Mouse (Mus musculus): ENCODE results near the gene Lrfn2. TPM values are rescaled to one million over a fixed set of nuclear protein-coding genes. Genes with fewer than 3 reads are reported as not detected.

The Lrfn2 gene
- total RNA-seq, 2 experiments from 2014 or later = 32.1 to 44.5 TPM

DNA sequence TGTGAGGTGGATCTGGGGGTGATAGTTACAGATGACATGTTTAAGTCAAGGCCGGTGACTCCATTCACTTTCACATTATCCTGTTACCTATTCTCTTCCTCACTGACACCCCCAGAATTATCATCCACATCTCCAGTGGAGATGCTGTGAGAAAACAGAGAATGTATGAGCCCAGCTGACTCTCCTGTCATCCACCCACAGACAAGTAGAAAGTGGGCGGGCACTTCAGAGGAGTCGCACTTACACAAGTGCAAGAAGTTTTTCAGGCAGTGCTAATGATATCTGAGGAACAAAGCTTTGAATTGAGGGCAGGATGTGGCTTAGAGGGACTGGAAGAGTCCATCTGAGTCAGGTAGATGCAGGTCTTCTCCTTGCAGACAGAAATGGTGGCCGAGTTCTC lies 152.9 kb downstream of the Lrfn2 start:
- DNase-seq (ENCODE audit: low spot score in 2 of 2) = peak; percentile 59 to 63
- intact Hi-C loops (cut with DNase I) = loop anchor here (1.0 kb wide), 1 partner anchor 86 kb away; no protein-coding TSS in a partner anchor

DNA sequence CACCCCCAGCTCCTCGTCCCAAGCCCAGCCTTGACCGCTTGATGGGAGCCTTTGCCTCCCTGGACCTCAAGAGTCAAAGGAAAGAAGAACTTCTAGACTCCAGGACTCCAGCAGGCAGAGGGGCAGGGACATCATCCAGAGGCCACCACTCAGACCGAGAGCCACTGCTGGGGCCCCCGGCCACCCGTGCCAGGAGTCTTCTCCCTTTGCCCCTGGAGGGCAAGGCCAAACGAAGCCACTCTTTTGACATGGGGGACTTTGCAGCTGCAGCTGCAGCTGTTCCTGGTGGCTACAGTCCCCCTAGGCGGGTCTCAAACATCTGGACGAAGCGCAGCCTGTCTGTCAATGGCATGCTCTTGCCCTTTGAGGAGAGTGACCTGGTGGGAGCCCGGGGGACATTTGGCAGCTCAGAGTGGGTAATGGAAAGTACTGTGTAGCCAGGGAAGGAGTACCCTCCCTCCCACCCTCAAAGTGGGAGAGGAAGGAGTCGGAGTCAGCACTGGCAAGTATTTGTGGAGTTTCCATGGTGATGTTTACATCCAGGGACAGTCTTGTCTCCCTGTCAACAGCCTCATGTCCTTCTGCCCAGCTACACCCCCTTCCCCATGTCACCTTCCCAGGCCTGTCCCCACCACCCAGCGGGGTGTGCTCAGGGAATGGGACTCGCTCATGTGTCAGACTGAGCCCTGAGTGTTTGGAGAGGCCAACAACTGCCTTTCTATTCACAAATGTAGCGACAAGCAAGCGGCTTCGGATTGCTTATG lies 164.8 kb downstream of the Lrfn2 start:
- DNase-seq (ENCODE audit: low spot score in 2 of 2) = no peak
- intact Hi-C loops (cut with DNase I) = no loop called here

DNA sequence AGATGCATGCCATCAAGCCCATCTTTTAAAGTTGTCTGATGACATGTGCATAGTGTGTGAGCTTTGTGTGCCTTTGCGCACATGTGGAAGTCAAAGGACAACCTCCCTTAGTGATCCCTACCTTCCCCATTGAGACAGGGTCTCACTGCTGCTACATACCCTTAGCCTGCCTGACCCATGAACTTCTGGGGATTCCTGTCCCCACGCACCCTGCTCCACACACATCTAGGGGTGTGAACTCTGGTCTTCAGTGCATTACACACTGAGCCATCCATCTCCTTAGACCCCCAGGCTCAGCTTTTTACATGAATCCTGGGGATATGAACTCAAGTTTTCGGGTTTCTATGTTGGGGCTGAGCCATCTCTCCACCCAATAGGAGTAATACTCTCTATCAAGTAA lies 179.2 kb downstream of the Lrfn2 start:
- intact Hi-C loops (cut with DNase I) = no loop called here
- no peak for DNase-seq (ENCODE audit: low spot score in 2 of 2)

DNA sequence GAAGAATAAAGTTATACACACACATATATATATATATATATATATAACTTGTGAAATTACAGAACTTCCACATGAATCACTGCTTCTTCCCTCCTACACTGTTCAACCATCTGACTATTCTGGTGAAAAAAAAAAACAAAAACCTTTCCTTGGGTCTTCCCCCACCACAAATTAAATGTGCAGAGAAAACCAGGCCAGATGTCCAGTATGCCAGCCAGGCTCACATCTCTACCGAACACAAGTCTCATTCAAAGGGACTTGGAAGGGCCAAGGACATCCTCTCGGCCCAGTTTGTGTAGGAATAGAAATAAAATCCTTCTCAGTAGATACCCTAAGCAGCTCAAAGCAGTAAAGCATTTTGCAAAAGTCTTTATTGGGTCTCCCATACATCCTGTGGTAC lies 179.7 kb downstream of the Lrfn2 start:
- DNase-seq (ENCODE audit: low spot score in 2 of 2) = peak; percentile 37 to 48
- intact Hi-C loops (cut with DNase I) = no loop called here

DNA sequence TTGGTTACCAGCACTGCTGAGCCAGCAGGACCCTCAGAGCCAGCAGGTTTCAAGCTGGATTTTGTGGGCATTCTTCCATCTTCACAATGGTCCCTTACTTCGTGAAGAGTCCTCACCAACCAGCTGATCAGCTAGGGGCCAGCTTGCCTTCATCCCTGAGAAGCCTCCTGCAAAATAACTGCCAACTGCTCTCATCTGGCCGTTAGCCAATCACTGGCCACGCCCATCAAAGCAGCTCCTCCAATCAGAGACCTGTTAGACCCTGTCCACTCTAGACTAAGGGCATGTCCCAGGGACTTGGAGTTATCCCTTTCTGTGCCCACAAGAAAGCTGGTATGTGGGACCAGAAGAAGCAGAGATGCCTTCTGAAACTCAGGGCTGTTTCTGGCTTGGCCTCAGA lies 181.2 kb downstream of the Lrfn2 start:
- no peak for DNase-seq (ENCODE audit: low spot score in 2 of 2)
- intact Hi-C loops (cut with DNase I) = no loop called here

DNA sequence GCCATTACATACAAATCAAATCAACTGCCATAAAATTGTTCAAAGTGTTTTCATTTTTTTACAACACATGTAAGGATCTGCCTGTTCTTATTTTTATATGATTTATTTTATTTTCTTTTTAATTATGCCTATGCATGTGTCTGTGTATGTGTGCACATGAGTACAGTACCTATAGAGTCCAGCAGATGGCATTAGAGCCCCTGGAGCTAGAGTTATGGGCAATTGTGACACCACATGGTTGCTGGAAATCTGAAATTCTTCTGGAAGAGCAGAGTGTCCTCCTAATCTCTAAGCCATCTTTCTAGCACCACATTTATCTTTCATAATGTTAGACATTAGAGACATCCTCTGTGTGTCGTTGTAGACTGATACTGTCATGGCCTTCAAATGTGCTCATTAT lies 192.0 kb downstream of the Lrfn2 start:
- no peak for DNase-seq (ENCODE audit: low spot score in 2 of 2)
- intact Hi-C loops (cut with DNase I) = no loop called here

DNA sequence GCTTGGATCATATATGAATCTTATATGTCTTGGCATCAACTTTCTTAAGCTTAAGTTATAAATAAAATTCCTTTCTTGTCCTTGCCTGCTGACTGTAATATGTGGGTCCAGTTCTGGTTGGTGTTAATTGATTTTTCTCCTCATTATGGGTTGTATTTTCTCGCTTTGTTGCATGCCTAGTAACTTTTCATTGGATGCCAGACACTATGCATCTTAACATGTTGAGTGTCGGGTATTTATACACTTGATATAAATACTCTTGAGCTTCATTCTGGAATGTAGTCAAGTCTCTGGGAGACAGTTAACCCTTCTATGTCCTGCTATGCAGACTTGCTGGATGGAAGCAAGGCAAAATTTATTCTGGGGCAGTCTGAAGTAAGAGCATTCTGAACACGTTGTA lies 192.5 kb downstream of the Lrfn2 start:
- intact Hi-C loops (cut with DNase I) = no loop called here
- no peak for DNase-seq (ENCODE audit: low spot score in 2 of 2)

Small RNAs within 50 kb of the gene (microRNA-seq; reads per million reads assigned to microRNA genes)
- not detected for gene Gm44304
